Mouse (Mus musculus) skeletal muscle tissue, adult 2 months (tissue): ENCODE measurements at regions not wholly inside any gene's neighbourhood (a gene's known extent, or its start where the extent isn't known, plus 50 kb on each side); places are given as distances from the start of the nearest gene placed in this dataset.

Source experiments
- DNase-seq: peaks from one replicate; pipeline ENCODE4 v3.0.0-alpha.2; 2012; ENCODE audit warnings: low read depth, low spot score

DNA sequence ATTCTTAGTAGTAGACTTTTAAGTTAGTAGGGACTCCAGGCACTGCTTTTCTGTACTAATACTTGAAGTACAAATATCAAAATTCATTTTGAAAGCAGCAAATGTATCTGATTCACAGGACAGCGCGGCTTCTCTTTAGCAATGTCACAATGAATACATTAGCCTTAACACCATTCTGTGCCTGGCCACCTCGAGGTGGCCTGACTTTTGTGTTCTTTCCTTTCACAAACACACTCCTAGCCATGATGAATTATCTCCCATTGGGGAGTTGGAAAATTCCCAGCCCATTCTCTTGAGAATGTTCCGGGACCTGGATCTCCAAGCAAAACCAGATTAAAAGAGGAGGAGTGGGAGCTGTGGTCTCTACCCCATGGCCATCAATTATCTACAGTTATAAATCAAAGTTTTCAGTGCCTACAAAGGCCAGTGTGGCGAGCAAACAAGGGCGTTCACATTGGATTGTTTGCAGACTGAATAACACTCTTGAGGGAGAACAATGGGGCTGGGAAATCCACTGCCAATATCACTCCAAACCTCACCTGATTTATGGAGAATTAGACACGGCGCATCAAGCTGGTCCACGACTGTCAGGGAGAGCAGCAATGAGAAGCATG is 82.7 kb upstream of the Rarb start:
- no peak for DNase-seq

DNA sequence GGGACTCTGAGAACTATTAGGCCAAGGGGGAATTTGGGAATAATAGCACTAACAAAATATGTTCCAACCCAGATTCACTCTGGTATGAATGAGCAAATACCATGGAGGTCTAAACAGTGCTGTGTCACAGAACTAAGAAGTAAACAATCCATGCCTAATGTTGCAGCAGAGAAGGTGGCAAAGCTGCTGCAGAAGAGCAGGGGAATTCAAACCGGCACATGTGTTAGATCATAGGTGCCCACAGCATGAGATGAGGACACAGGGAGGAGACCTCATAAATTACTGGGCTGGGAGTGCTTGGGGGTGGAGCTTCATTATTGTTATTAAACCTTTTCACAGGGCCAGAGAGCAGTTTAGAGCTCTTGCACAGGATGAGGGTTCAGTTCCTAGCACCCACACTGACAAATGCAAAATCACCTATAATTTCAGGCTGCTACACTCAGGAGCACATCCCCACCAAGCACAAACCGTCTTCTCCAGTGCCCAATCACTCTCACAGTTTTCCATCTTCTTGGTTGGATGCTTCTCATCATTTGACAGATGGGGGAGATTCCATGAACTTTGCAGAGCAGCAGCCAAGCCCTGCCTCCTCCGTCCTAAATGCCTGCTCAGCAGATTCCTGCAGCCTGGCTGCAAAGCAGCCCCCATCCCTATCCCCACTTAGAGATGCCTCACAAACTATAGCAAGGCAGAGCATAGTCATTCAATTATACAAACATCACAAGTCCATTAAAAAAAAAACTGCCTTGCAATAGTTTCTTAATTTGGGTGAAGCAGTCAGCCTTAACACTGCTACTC is 79.0 kb upstream of the Rarb start:
- DNase-seq = no peak

DNA sequence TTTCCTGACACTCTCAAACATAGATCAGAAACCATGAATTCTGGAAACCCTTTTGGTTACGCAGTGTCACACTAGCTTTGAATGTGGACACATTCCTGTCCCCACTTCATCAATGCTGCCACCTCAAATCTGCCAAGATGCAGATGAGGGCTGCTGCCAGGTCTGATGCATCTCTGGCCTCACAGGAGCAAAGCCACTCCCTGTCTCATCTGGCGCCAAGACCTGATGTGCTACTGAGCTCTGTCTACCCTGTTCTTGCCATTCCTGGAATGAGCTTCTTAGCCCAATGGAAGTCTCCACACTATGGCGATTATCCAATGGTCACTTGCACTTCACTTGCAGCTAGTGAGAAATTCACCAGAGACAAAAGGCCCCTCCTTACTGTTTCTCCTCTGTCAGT is 78.0 kb upstream of the Rarb start:
- no peak for DNase-seq

DNA sequence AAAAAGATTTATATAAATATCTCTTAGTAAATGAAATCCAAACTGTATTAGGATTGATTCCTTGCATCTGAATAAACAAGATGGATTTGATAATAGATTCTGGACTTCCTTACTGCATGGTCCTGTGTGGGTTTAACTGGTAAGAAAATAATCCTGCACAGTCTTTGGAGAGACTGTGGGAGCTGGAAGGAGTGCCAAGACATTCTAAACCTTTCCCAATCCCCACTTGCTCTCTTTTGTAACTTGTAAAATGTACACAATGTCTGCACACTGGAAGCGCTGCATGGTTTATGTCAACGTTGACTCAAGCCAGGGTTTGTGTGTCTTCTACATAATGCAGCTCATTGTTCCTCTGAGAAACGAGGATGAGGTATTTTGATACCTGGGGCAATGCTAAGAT is 62.3 kb upstream of the Rarb start:
- no peak for DNase-seq

DNA sequence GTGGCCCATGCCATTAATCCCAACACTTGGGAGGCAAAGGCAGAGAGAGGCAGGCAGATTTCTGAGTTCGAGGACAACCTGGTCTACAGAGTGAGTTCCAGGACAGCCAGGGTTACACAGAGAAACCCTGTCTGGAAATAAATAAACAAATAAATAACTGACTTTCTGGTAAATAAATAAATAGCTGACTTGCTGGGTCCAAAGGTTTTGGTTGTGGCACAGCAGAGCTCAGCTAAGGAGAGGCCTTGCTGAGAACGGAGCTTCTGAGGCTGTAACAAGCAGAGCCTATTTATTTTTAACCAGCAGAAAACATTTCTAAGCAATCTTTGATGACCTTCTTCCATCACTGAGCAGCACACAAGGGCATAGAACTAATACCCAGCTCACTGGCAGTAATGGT is 50.3 kb upstream of the Rarb start:
- DNase-seq = no peak
